Mouse (Mus musculus) kidney, adult 2 months (tissue): ENCODE results near the gene Tirap. TPM values are rescaled to one million over a fixed set of nuclear protein-coding genes. Genes with fewer than 3 reads are reported as not detected.

Source experiments
- DNase-seq: peaks from one replicate; pipeline ENCODE4 v3.0.0; 2021
- H3K27ac ChIP-seq: fragments of 200-500 bp; 2 replicates; pipeline ENCODE4 v1.5.1; 2012; ENCODE audit warnings: low read depth, low read length, control low read depth, inconsistent platforms; ENCODE audit not compliant: insufficient read depth
- H3K27me3 ChIP-seq: fragments of 200-500 bp; replicated peaks from 2 replicates; pipeline ENCODE4 v1.6.1; 2012; ENCODE audit warnings: mild to moderate bottlenecking, moderate library complexity, low read length, inconsistent platforms; ENCODE audit not compliant: control insufficient read depth, insufficient read depth
- H3K36me3 ChIP-seq: fragments of 200-500 bp; 2 replicates; pipeline ENCODE4 v1.6.1; 2012; ENCODE audit warnings: mild to moderate bottlenecking, moderate library complexity, low read length, inconsistent platforms; ENCODE audit not compliant: control insufficient read depth, insufficient read depth
- H3K4me1 ChIP-seq: fragments of 200-500 bp; 2 replicates; pipeline ENCODE4 v1.6.1; 2011; ENCODE audit warnings: low read length; ENCODE audit not compliant: control insufficient read depth, insufficient read depth
- H3K4me3 ChIP-seq: fragments of 200-500 bp; 2 replicates; pipeline ENCODE4 v1.5.1; 2011; ENCODE audit warnings: mild to moderate bottlenecking, low read depth, low read length, control low read depth; ENCODE audit not compliant: insufficient read depth
- CTCF ChIP-seq: fragments of 200-500 bp; conservative IDR thresholded peaks from 2 replicates; pipeline ENCODE4 v1.5.1; 2011; ENCODE audit warnings: low read depth, mild to moderate bottlenecking, control low read depth, low read length, moderate library complexity, mixed read lengths; ENCODE audit not compliant: insufficient read depth, insufficient read length
- POLR2A ChIP-seq: fragments of 200-500 bp; IDR thresholded peaks from one replicate; pipeline ENCODE4 v1.6.1; 2011; ENCODE audit warnings: low read depth, low read length, control low read depth
- WGBS: fragments of 180-500 bp; shearing (Covaris S2); methylation state at CpG from one replicate; pipeline ENCODE4 v1.1.7; 2018; 5-methylcytosine and 5-hydroxymethylcytosine counted together
- polyA plus RNA-seq: library from polyadenylated mRNA; depleted of rRNA; stranded (reverse); fragments of >200 nt; gene quantifications from 2 replicates; pipeline ENCODE4 v1.2.3, GENCODE M21; 2012

The Tirap gene
- polyA plus RNA-seq, 1 experiment, result 8.1 TPM

- no peak for DNase-seq
- WGBS, result 86% methylated on average over 1 of the region's 1 CpGs
- Histone ChIP-seq H3K36me3 (no peaks in the 10 kb centered on the region), H3K4me3 (no peak overlapping the region), H3K27me3 (no peaks in the 10 kb centered on the region), H3K27ac (no peak overlapping the region), H3K4me1 (peaks cover 4% of the 10 kb centered on the region; the same call in 1 of the 2 replicates)
- TF ChIP-seq POLR2A, result no peak
Observed at GRCm38 (mm10) chr9:35173331-35173730, 26.8 kb downstream of the Tirap start.

- WGBS, result 93% methylated on average over 7 of the region's 7 CpGs
- Histone ChIP-seq H3K27ac (no peak overlapping the region), H3K4me3 (no peak overlapping the region), H3K27me3 (no peaks in the 10 kb centered on the region), H3K36me3 (no peaks in the 10 kb centered on the region), H3K4me1 (peaks cover 16% of the 10 kb centered on the region; the same call in 1 of the 2 replicates)
- TF ChIP-seq POLR2A, result no peak
- no peak for TF ChIP-seq CTCF
- no peak for DNase-seq
Observed at GRCm38 (mm10) chr9:35170071-35170470, 30.0 kb downstream of the Tirap start.

GRCm38 (mm10) chr9:35166798-35167635 is 33.1 kb downstream of the Tirap start:
- Histone ChIP-seq H3K27me3 (no peaks in the 10 kb centered on the region), H3K4me3 (no peak overlapping the region), H3K36me3 (no peaks in the 10 kb centered on the region), H3K4me1 (peaks cover 26% of the 10 kb centered on the region), H3K27ac (peak overlapping the region; percentile 51)
- WGBS, result 42% methylated on average over 9 of the region's 9 CpGs
- peak; percentile 90 for DNase-seq
- TF ChIP-seq CTCF (no peak), POLR2A (no peak)

GRCm38 (mm10) chr9:35166144-35166797 is 33.8 kb downstream of the Tirap start:
- H3K4me1 ChIP-seq, result peaks cover 30% of the 10 kb centered on the region
- H3K27me3 ChIP-seq, result no peaks in the 10 kb centered on the region

GRCm38 (mm10) chr9:35164142-35164874 is 35.8 kb downstream of the Tirap start:
- TF ChIP-seq POLR2A (no peak), CTCF (no peak)
- H3K27me3 ChIP-seq, result no peaks in the 10 kb centered on the region
- H3K4me3 ChIP-seq, result no peak overlapping the region
- no peaks in the 10 kb centered on the region for H3K36me3 ChIP-seq
- H3K27ac ChIP-seq, result no peak overlapping the region
- 83% methylated on average over 5 of the region's 5 CpGs for WGBS
- peaks cover 30% of the 10 kb centered on the region for H3K4me1 ChIP-seq
- no peak for DNase-seq

More at GRCm38 (mm10) chr9:35166144-35166797, 33.8 kb downstream of the Tirap start:
- H3K27ac ChIP-seq, result peak overlapping the region; percentile 91
- H3K36me3 ChIP-seq, result no peaks in the 10 kb centered on the region
- peak; percentile 75 for DNase-seq
- WGBS, result 6% methylated on average over 3 of the region's 3 CpGs
- TF ChIP-seq CTCF, result peak; percentile 50
- no peak for TF ChIP-seq POLR2A
- no peak overlapping the region for H3K4me3 ChIP-seq

- peaks cover 36% of the 10 kb centered on the region for H3K4me1 ChIP-seq
- peak overlapping the region; percentile 19; the same call in 1 of the 2 replicates for H3K27ac ChIP-seq
- no peak overlapping the region for H3K4me3 ChIP-seq
- 51% methylated on average over 11 of the region's 11 CpGs for WGBS
- H3K36me3 ChIP-seq, result no peaks in the 10 kb centered on the region
- DNase-seq, result peak; percentile 70
- TF ChIP-seq POLR2A (no peak), CTCF (no peak)
- no peaks in the 10 kb centered on the region for H3K27me3 ChIP-seq
Observed at GRCm38 (mm10) chr9:35163011-35163690, 36.9 kb downstream of the Tirap start.
